Mouse (Mus musculus) urinary bladder, adult 18-20 months (tissue): ENCODE data around the gene Cntnap5c.

Experiments
- DNase-seq, 2 experiments: peaks; one replicate each; pipeline ENCODE4 v3.0.0; 2022; ENCODE audit warnings: low spot score in 2 of 2, mixed read lengths in 2 of 2

Cntnap5c gene

DNA sequence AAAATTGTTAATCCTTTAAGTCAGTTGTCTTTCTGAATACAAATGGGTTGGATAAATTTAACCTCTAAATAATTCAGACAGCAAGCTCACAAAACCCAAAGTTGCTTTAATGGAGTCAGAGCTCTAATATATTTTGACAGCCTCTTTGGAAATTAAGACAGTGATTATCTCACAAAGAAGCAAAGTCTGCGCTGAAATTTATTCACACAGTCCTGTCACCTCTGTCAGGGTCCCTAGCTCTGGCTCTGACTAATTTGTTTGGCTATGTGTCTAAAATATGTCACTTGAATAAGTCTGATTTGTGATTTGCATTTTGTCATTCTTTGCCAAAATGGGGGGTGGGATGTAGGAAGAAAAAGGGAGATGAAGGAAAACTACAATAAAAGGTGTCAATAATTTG lies 234.0 kb downstream of the Cntnap5c start:
- DNase-seq, result no peak

DNA sequence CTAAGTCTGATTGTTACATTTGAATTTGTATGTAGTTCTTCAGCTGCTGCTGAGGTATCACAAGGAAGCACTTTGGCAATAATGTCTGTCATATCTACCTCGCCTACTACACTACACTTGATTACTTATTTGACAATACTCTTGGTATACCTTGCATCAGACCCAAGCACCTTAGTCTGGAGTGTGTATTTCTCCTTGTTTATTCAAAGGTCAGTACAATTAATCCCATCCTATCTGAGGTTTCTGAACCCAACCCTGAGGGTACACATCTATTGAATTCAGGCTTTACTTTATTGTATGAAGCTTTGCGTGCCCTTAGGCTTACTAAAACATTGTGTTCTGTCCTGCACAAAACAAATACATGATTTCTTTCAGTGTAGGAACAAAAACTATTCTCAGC lies 235.1 kb downstream of the Cntnap5c start:
- DNase-seq, result no peak

DNA sequence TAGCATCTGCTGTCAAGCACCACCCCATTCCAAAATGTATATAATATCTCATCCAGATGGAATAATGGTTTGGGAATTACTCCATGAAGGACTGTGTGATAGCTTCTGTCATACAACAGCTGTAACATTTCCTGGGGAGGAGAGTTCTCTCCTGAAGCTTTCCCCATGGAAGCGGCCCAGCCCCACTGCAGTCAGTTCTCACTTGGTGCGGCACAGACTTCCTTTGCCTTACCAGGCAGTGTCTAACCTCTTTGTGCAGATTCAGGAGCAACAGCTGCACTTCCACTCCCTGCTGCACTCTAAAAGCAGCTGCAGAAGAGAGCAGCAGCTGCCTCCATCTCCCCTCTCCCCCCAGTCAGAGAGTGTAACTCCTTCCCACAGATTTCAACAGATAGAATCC lies 271.8 kb downstream of the Cntnap5c start:
- DNase-seq, result no peak

DNA sequence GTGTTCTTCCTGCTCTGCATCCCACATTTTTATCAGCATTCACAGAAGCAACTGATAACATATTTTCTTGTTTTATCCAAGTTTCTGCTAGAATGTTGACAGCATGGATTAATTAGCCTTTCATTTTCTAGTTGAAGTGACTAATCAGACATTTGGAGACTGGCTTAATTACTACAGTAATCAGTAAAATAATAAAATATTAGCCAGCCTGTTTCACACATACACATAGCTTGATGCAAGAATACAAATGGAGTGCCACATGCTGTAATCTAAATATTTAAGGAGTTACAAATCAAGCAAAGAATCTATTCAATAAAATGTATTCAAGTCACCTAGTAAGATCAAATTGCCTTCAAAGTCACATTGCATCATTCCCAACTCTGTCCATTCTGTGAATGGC lies 275.8 kb downstream of the Cntnap5c start:
- no peak for DNase-seq

DNA sequence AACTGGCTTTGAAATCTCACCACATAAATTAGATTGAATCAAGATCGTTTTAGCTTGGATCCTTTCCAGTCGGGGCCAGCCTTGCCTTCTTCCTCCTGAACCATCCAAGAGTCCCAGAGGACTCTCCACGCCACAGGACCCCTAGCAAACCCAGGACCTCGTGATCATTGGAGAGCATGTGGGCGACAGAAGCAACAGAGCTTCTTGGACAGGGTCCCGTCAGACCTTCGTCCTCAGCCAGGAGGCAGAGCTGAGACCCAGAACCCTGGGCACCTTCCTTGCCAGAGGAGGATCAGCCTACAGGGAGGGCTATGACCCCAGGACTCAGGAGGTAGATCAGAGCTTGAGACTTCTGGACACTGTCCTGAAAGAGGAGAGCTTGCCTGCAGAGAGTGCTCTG lies 300.5 kb downstream of the Cntnap5c start:
- DNase-seq, result no peak

DNA sequence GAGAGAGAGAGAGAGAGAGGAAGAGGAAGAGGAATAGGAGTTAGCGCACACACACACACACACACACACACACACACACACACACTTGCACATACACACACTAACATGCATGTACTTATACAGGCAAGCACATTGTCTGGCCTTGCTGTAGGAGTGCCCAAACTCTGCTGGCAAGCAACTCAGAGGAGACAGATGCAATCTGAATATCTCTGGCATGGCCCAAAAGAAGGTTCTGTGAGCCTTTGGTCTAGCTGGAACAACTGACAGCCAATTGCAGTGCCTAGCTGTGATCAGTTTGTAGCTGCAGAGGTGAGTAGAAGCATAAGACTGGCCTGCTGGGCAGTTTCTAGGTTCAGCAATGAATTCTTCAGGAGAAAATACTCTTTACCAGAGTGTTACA lies 313.3 kb downstream of the Cntnap5c start:
- no peak for DNase-seq

DNA sequence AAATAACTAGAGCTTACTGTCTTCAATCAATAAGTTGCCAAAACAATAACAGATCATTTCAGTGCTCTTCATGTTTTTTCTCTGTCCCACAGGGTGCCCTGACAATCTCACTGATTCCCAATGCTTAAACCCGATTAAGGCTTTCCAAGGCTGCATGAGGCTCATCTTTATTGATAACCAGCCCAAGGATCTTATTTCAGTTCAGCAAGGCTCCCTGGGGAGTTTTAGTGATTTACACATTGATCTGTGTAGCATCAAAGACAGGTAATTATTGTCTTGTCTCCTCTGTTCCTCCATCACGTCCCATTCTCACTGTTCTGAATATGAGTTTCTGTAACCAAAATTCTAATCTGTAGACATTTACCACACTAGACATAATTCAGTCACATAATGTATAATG lies 335.1 kb downstream of the Cntnap5c start:
- DNase-seq, result no peak

DNA sequence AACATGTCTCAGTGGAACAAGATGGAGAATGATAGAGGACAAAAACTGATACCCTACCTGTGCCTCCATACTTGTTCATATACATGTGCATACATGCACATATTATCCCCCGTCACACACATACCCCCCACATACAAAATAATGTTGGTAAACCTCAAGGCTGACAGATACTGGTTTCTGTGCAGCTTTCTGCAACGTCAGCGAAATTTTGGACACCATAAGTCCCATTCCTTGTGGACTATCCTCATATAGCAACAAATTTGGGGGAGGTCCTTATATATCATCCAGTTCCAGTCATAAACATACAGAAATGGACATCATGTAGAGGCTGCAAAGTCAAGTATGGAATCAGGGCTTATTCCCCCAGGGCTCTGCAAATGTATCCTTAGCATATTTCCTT lies 338.5 kb downstream of the Cntnap5c start:
- DNase-seq, result no peak

DNA sequence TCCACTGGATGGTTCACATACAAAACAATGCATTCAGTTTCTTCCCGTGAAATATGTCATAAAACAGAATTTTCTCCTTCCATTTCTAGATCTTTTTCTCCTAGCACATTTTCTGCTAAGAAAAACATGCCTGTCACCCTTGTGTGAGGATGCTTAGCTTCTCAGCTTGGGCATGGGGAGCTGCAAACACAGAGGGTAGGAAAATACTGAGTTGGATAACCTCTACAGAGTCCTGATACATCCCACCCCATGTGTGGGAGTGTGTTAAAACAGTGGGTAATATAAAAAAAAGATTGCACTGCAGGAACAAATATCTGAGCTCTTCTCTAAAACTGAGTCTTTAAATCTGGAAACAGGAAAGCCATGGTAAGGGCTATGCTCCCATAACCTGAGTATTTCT lies 339.0 kb downstream of the Cntnap5c start:
- no peak for DNase-seq

DNA sequence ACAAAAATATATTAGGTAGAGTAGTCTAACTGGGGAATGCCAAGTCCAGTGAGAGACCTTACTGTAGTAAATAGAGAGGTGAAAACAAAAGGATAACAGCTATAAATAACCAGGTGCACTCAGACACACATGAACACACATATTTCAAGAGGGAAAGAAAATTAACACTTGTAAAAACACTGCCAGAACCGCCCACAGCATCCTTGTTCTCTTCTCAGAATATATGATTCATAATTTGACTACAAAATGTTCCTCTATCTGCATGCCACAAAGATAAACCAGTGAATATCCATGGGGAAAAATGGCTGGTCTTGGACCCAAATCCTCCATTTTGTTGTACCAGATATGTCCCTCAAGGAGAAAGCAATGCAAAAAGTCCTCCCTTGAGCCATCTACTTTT lies 417.8 kb downstream of the Cntnap5c start:
- no peak for DNase-seq

DNA sequence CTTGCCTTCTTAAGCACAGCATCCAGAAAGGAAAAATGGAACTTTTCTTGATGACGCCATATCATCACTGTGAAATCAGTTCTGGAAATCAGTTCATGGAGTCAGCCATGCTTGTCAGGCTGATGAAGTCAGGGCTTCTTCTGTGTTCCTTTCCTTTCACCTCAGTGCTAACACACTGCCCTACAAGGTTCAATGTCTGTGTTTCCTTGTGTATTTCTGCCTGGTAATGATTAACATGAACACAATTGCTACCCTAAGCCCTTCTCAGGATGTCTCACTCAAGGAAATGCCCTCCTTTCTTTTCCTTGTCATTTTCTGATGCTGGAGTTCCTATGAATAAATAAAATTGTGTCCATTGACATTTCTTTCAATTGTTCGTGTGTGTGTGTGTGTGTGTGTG lies 431.8 kb downstream of the Cntnap5c start:
- no peak for DNase-seq

DNA sequence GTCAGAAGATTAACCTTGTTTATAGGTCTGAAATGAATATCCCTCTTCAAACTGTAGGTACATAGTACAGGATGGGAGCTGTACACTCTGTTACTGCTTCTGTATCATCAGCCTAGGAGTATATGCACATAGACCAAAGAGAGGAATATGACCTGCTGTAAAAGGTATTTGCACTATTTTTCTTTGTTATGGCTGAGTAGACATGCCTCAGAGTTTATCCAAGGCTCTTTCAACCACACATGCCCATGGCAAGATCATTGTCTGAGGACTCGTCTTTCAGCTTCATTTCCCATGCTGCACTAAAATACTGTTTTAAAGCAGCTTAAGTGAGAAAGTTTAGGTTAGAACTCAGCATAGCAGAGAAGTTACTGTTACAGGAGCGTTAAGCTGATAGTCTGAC lies 498.7 kb downstream of the Cntnap5c start:
- DNase-seq, result no peak

DNA sequence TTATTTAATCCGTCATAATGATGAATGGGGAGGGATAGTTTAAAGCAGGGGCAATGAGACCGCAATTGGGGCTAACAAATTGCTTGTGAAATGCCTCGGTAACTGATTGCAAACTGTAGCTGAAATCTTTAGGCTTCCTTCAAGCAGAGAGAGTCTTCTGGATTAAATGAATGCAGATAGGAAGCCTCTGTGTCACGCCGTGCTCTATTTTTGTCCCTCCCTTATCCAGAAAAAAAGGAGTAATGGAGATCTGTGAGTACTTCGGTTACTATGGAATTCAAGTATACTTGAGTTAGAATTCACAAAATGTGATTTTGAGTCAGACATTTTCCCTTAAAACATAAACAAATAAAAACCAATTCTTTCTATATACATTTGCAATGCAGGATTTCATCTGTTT lies 581.9 kb downstream of the Cntnap5c start:
- DNase-seq, result no peak

DNA sequence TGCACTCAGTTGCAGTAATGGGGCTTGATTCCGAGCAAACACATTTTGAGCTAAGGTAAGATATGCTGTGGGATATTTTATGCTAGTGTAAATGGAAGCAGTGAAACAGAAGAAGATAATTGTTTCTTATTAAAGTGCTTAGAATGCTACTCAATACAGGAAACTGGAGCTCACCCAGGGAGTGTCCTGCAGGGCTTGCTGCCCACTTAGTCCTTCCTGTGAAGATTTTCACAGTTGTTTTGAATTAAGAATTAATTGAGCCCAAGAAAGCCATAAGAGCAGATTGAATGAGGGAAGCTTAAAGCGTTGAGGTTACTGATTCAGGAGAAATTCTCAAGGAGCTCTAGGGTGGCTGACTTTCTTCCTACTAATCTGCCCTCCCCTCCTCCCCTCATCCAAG lies 586.9 kb downstream of the Cntnap5c start:
- DNase-seq, result no peak

DNA sequence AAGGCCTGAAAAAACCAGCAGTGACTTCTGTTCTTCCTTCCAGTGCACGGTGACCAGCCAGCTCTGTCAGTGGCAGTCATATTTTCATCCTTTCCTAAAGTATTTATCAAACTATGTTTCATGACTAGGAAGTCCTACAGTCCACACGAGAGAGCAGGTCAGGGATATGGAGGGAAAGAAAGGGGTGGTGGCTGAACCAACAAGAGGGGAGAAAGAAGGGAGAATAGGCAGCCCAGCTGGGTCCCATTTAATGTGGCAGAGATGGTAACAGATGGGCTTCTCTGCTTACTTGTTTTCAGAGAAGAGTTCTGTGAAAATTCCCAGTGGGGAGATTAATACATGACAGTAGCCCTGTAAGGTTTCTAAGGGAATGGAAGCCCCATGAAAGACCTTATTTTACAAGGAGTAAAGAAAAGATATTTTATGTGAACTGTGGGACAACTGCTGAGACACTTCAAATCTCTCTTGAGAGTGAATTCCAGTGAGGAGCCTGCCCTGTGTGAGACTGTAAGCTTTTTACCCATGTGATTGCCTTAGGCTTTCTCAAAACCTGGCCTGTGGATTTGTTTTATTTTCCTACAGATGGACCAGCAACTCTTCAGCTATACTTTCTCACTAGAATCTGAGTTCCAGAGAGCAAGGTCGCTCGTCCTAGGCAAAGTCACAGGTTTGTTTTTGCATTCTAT lies 594.4 kb downstream of the Cntnap5c start:
- no peak for DNase-seq

DNA sequence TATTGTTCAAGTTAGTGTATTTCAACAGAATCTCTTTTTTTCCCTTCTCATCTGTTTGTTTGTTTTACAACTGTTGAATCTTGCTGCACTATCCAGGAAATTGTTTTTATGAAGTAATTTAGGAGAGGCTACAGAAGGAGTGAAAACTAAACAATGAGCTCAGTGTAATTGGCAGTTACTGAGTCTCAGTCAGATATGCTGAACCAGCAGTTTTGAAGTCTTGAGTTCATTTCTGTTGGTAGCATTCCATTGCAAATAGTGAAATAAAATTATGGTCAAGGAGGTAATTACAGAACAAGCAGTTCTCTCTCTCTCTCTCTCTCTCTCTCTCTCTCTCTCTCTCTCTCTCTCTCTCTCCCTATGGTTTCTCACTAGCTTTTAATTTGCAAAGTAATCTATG lies 600.7 kb downstream of the Cntnap5c start:
- no peak for DNase-seq

DNA sequence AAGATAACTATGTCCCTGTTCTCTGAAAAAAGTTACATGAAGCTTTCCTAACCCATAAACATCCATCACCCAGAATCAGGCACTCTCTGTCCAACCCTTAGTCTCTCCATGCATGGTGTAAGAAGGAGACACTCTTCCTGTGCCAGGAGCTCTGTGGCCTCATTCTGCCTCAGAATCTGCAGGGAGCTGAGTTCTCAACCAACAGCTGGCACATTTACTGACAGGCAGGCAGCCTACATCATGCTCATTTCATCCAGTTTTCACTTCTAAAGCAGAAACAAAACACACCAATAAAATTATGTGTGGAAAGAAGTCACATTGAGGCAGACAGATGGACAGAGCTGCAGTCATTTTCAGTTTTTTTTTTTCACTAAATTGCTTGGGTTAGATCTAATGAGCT lies 638.4 kb downstream of the Cntnap5c start:
- no peak for DNase-seq

DNA sequence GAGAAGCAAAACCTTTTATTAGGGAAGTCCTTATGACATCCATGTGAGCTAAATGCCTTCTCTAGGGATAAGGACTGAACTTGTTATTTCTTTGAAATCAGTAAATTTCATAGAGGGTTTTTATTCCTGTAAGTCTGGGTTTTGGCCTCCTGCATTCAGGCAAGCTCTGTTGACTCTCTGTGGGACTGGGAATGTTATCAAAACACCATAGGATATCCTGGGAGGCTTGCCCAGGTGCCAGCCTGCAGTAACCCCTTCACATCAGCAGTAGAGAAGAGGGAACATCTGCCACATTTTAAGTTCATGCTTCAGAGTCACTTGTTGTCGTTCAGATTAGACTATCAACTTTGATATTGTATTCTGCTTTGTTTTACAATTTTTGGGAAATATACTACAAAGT lies 639.4 kb downstream of the Cntnap5c start:
- no peak for DNase-seq

DNA sequence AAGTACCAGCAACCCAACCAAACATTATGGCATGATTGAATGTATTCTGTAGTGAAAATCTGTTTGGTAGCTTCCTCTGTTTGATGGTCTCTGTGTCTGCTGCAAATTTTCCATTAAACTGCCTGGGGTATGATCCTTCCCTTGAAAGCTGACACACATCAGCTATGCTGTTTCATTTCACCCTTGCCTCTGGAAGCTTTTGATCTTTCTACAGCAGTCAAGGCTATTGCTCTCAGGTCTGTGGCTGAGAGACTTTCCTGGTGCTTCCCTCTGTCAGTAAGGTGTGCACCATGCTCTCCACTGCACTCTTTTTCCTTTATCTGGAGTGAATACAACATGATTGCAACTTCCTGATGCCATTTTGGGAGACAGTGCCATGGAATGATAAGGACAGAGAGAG lies 668.1 kb downstream of the Cntnap5c start:
- DNase-seq, result no peak
